Mouse (Mus musculus): ENCODE data around the gene Csnk1d.

Gene Csnk1d

GRCm38 (mm10) chr11:120913796-120914195 lies 77.3 kb downstream of the Csnk1d start:
- no peak for DNase-seq (ENCODE audit: extremely low spot score, low spot score)

All from neural tube, embryonic 10.5 days (tissue).